Mouse (Mus musculus): Measurements from ENCODE around the gene Hhatl.

The Hhatl gene

GRCm38 (mm10) chr9:121757835-121758814 is 34.2 kb downstream of the Hhatl start:
- DNase-seq: no peak

- DNase-seq: no peak
Observed at GRCm38 (mm10) chr9:121757432-121757831, 34.9 kb downstream of the Hhatl start.

- no peak for DNase-seq
Observed at GRCm38 (mm10) chr9:121756785-121757184, 35.5 kb downstream of the Hhatl start.

GRCm38 (mm10) chr9:121754624-121755023 is 37.7 kb downstream of the Hhatl start:
- DNase-seq: no peak

- no peak for DNase-seq
Observed at GRCm38 (mm10) chr9:121752774-121753173, 39.5 kb downstream of the Hhatl start.

- no peak for DNase-seq
Observed at GRCm38 (mm10) chr9:121744051-121744450, 48.3 kb downstream of the Hhatl start.

GRCm38 (mm10) chr9:121741168-121741567 is 51.1 kb downstream of the Hhatl start:
- DNase-seq: no peak

- no peak for DNase-seq
Observed at GRCm38 (mm10) chr9:121740490-121740889, 51.8 kb downstream of the Hhatl start.
